Mouse (Mus musculus): ENCODE measurements around the gene Aup1. TPM values are rescaled to one million over a fixed set of nuclear protein-coding genes. Genes with fewer than 3 reads are reported as not detected.

Gene Aup1
- total RNA-seq, 2 experiments from 2014 or later = 65.5 to 73.0 TPM

- intact Hi-C loops (cut with DNase I) = no loop called here
- DNase-seq (ENCODE audit: low spot score) = no peak
Observed at GRCm38 (mm10) chr6:83095968-83096367, 41.6 kb downstream of the Aup1 start.

DNA sequence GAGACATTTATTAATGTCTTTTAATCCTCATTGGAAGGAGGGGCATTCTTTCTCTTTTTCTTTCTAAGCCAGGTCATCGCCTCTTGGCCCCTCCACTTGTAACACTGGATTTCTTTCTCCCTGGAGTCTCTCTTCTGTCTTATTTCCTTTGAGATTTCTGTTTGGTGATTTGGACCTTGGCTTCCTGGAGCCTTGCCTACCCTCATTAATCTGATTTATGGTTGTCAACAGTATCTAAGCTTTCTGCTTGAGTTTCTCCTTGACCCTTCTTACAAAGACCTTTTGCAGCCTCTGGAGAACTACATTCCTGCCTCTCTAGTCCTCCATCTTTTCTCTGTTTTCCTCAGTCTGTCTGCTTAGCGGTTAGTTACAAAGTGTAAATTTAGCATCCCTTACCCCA lies 44.1 kb downstream of the Aup1 start:
- intact Hi-C loops (cut with DNase I) = no loop called here
- DNase-seq (ENCODE audit: low spot score) = no peak

- DNase-seq (ENCODE audit: low spot score) = peak; percentile 83
- intact Hi-C loops (cut with DNase I) = loop anchor here (1.0 to 2.0 kb wide), 2 partner anchors 47 to 104 kb away; partner anchors contain the start of genes Aup1 and Htra2
Observed at GRCm38 (mm10) chr6:83101316-83101687, 47.0 kb downstream of the Aup1 start, which contains the start of the genes Ccdc142 and Gm42688. Ccdc142 (plus strand) TSS chr6:83101601. Gm42688 (plus strand) TSS chr6:83101617.

- DNase-seq (ENCODE audit: low spot score) = no peak
- intact Hi-C loops (cut with DNase I) = loop anchor here (1.0 to 2.0 kb wide), 2 partner anchors 47 to 105 kb away; partner anchors contain the start of genes Aup1 and Htra2
Observed at GRCm38 (mm10) chr6:83101688-83102556, 47.6 kb downstream of the Aup1 start.

GRCm38 (mm10) chr6:83103130-83103650 lies 48.9 kb downstream of the Aup1 start:
- DNase-seq (ENCODE audit: low spot score) = no peak
- intact Hi-C loops (cut with DNase I) = no loop called here

DNA sequence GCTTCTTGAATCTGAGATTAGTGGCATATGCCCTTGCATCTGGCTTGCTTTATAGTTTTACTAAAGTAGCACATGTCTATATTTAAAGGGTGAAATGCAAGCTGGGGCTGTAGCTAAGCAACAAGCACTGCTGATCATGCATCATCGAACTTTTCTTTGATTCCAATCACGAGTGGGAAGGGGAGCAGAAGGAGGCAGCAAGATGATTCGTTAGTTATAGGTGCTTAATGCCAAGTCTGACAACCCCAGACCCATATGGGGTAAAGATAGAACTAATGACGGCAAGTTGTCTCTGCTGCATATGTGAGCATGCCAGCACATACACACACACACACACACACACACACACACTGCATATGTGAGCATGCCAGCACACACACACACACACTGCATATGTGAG lies 49.8 kb downstream of the Aup1 start:
- intact Hi-C loops (cut with DNase I) = no loop called here
- no peak for DNase-seq (ENCODE audit: low spot score)

Small RNA genes lying within 50 kb of the gene (microRNA-seq; reads per million reads assigned to microRNA genes)
- gene Mir3470a = not detected
- 0.83 reads per million for gene Mir7040

Other genes starting within 250 kb of the Aup1 start
- gene Sema4f, start 114.8 kb upstream of the Aup1 start, total RNA-seq (2021) = under 1 TPM; 0.34 to 0.47 TPM
- gene M1ap, start 107.6 kb upstream of the Aup1 start, total RNA-seq (2021) = under 1 TPM in 1 of 2 experiments, not detected in 1; 0.17 TPM
- 1 to 10 TPM; 2.9 to 3.2 TPM for gene Dok1, start 21.1 kb upstream of the Aup1 start, total RNA-seq (2021)
- gene Loxl3, start 20.3 kb upstream of the Aup1 start, total RNA-seq (2021) = 1 to 10 TPM; 2.0 to 4.2 TPM
- 10 to 100 TPM; 31.8 to 33.9 TPM for gene Htra2, start 752 bp downstream of the Aup1 start, total RNA-seq (2021)
- under 1 TPM; 0.36 to 0.52 TPM for gene Dqx1, start 3.3 kb downstream of the Aup1 start, total RNA-seq (2021)
- gene Tlx2, start 15.8 kb downstream of the Aup1 start, total RNA-seq (2021) = not detected
- gene Pcgf1, start 23.3 kb downstream of the Aup1 start, total RNA-seq (2021) = 1 to 10 TPM; 8.0 to 9.6 TPM
- gene Lbx2, start 31.8 kb downstream of the Aup1 start, total RNA-seq (2021) = 1 to 10 TPM; 1.3 TPM
- 1 to 10 TPM; 1.4 to 1.7 TPM for gene Ccdc142, start 47.1 kb downstream of the Aup1 start, total RNA-seq (2021)
- 1 to 10 TPM in 1 of 2 experiments, under 1 TPM in 1; 0.99 to 1.6 TPM for gene Gm42688, start 47.1 kb downstream of the Aup1 start, total RNA-seq (2021)
- gene Mrpl53, start 54.5 kb downstream of the Aup1 start, total RNA-seq (2021) = 100 to 1,000 TPM; 127 to 151 TPM
- 1 to 10 TPM; 8.4 to 9.0 TPM for gene Mogs, start 61.0 kb downstream of the Aup1 start, total RNA-seq (2021)
- 10 to 100 TPM; 72.5 to 74.0 TPM for gene Wbp1, start 67.0 kb downstream of the Aup1 start, total RNA-seq (2021)
- 10 to 100 TPM in 1 of 2 experiments, 1 to 10 TPM in 1; 7.0 to 12.7 TPM for gene Ino80b, start 70.9 kb downstream of the Aup1 start, total RNA-seq (2021)
- gene Rtkn, start 80.9 kb downstream of the Aup1 start, total RNA-seq (2021) = 1 to 10 TPM; 2.8 to 5.4 TPM
- gene Wdr54, start 101.9 kb downstream of the Aup1 start, total RNA-seq (2021) = 1 to 10 TPM; 1.0 to 2.3 TPM
- under 1 TPM in 1 of 2 experiments, not detected in 1; 0.17 TPM for gene 1700003E16Rik, start 101.9 kb downstream of the Aup1 start, total RNA-seq (2021)
- gene Dctn1, start 111.4 kb downstream of the Aup1 start, total RNA-seq (2021) = 100 to 1,000 TPM; 134 to 136 TPM
- gene Slc4a5, start 165.3 kb downstream of the Aup1 start, total RNA-seq (2021) = not detected

Data from heart, postnatal 25 days (tissue).